Mouse (Mus musculus): ENCODE data around the gene Rnf128.

GRCm38 (mm10) chrX:139684410-139684774 is 121.3 kb downstream of the Rnf128 start:
- TF ChIP-seq POLR2A (IDR thresholded peaks at IDR 0.05; ENCODE audit: borderline replicate concordance, extremely low read depth, low read depth, low read length) (no peak), CTCF (IDR thresholded peaks at IDR 0.05; ENCODE audit: insufficient read depth, low read length) (no peak)

Measured in lung, adult 2 months (tissue).